Mouse (Mus musculus) thymus, postnatal 25 days (tissue): Measurements from ENCODE around the gene Eif2b1.
"Not testable (repeated sequence)": the region's sequence is repeated elsewhere in the genome, so short reads cannot be mapped to it uniquely, and the experiment has no call there.

ENCODE experiments used
- DNase-seq: peaks from one replicate; pipeline ENCODE4 v3.0.0; 2022

Eif2b1 gene

DNA sequence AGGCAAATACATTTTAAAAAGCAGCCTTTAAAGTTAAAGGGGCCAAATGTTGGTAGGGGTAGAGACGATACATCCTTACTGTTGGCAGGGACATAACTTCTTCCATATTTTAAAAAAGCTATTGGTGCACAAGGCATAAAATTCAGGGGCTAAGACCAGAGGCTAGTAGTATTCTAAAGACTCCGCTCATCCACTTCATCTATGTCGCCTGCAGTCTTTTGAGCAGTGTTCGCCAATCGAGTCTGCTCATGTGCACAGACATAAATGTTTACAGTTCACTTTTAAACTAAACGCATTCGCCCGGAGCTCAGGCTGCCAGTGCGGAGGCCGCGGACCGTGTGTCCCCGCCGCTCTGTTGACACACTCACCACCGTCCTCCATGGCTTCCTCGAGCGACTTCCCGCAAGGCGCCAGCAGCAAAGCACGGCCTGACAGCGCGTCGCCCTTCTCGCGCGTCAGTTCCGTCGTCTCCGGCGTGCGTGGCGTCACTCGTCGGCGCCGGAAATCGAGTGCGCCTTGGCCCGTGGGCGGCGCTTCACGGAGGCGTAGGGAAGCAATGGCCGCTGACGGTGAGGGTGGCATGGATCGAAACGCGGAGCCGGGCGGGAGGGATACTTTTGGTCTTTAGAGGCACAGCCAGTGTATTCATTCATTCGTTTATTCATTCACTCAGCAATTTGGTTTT is at the start of gene Eif2b1, which contains the start of gene Gtf2h3:
Eif2b1 (minus strand) TSS at position 499 of the 685 bp plus-strand sequence.
Gtf2h3 (plus strand) TSS at position 508 of the 685 bp plus-strand sequence.
- DNase-seq = peak; percentile 92

DNA sequence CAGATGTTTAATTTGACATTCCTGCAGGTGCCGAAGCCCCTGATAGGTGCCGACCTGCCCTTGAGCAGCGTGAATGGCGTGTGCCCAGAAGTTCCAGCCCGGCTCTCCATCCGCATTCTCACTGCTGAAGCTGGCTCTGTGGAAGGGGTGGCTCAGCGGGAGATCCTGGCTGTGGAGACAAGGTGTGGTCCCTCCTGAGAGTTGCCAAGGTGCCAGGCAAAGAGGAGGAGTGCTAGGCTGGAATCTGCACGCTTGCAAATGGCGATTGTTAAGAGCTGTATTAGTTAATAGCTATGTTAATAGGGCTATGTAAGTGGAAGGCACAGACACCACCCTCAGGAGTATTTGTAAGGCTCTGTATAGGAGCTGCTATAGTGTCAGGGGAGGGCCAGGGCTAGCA is 45.4 kb upstream of the Eif2b1 start:
- DNase-seq = no peak

DNA sequence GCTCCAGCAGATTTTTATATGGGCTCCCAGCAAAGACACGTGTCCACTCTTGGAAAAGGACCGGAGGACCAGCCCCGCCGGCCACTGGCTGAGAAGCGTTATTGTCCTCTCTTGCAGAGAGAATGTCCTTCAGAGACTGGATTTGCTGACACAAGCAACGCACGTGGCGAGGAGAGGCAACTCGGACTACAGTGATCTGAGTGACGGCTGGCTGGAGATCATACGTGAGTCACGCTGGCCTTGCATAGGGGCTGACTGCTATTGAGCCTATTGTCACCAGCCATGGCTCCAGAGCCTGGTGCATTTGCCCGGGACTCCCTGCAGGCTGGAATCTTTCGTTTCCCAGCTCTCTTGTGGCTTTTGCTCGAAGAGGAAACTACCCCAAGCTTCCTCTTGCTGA is 44.0 kb upstream of the Eif2b1 start:
- DNase-seq = no peak

DNA sequence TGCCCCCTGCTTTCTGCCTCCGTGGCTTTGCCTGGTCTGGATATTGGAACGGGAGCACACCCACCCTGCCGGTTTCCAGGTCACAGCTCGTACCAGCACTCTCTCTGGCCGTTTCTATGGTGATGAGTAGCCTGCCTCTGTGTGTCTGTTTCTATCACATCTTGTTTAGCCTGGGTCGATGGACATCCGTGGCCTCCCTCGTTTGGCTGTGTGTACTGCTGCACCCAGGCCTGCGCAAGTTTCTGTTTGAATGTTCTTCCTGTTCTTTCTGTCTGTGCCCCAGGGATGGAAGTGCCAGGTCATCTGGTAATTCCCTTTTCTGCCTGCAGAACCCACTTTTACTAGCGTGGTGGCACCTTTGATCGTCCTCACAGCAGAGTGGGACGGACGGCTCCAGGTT is 42.4 kb upstream of the Eif2b1 start:
- DNase-seq = no peak

DNA sequence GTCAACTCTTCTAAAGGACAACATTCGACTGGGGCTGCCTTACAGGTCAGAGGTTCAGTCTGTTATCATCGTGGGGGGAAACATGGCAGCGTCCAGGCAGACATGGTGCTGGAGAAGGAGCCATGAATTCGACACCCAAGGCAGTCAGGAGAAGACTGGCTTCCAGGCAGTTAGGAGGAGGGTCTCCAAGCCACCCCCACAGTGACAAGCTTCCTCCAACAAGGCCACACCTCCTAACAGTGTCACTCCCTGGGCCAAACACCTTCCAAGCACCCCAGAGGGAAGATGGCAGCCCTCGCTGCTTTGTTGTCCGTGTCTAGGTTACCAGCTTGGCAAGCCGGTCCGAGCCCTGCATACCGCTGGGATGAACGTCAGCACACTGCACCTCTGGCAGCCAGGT is 39.8 kb upstream of the Eif2b1 start:
- DNase-seq = no peak

DNA sequence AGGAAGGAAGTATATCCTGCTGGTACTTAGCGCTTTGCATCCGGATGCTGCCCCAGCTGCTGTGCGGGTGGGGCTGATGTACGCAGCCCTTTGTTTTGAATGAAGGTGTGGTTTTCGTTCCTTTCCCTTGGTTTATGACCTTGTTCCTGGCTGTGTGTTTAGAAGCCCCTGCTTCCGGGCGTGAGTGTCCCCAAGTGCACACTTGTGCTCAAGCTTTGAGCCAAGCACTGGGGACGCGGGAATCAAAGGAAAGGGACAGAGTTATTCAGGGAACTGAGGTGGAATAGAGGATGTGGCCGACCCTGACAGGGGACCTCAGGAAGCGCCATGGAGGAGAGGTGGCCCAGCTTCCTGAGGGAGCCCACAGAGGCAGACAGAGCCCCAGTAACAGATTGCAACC is 35.8 kb upstream of the Eif2b1 start:
- DNase-seq = peak; percentile 58

DNA sequence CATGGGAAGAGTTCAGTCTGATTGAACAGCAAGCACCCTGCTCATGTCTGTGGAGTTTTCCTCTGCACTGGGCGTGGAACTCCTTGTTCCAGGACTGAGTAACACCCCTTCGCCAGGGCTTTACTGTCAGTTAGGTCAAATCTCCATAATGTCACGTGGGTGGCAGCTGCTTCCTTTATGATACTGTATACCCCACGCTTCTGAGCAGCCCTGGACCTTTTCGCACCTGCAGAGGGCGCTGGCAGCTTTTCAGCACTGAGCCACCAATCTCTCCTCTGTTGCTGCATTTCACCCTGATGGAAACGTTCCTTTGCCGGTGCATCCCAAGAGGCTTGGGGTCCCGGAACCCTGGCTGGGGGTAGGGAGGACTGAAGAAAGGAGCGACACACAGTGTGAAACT is 32.0 kb upstream of the Eif2b1 start:
- DNase-seq = peak; percentile 65

DNA sequence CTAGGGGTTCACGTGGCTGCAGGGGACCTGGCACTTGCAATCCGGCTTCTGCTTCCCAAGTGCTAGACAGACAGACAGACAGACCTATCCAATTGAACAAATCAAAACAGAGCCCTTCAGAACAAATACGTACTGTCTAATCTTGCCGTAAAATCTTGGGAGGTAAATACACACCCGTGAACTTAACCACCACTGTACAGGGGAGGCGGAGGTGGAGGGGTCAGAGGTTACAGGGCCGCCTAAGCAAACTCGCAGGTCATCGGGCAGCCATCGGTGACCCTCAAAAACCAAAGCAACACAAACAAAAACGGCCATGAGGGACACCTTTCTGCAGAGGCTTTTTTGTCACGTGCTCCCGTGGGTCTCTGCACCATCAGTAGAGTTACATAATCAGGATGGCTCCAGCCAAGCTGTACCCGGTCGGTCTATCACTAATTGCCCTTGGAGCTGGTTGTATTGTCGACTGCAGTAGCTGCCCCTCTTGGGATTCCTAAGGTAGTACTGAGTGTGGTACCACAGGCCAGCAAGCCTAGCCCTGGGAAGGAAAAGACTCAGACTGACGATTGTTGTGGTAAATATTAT is 26.2 kb upstream of the Eif2b1 start:
- DNase-seq = no peak

DNA sequence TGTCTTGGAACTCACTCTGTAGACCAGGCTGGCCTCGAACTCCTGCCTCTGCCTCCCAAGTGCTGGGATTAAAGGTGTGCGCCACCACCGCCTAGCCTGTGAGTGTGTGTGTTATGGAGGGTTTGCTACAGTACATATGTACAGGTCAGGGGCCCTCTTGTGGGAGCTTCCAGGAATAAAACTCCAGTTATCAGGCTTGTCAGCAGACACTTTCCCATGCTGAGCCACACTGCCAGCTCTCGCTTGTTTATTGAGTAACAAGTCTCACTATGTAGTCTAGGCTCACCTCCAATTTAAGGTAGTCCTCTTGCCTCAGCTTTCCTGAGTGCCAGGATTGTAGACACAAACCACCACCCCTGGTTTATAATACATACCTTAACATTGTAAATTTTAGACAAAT is 25.4 kb upstream of the Eif2b1 start:
- DNase-seq = no peak

DNA sequence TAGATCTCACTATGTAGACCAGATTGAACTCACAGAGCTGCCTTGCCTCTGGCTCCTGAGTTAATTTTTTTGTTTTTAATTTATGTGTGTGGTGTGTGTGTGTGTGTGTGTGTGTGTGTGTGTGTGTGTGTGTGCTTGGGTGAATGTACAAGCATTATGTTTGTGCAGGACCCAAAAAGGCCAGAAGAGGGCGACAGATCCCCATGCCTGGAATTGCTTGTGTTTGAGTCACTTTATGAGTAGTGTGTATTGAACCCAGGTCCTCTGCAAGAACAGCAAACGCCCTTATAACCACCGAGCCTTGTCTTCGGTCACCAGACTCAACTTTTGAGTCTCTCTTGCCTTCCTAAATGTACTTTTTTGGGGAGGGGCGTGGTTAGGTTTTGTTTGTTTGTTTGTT is 23.4 kb upstream of the Eif2b1 start:
- DNase-seq = peak; percentile 78

DNA sequence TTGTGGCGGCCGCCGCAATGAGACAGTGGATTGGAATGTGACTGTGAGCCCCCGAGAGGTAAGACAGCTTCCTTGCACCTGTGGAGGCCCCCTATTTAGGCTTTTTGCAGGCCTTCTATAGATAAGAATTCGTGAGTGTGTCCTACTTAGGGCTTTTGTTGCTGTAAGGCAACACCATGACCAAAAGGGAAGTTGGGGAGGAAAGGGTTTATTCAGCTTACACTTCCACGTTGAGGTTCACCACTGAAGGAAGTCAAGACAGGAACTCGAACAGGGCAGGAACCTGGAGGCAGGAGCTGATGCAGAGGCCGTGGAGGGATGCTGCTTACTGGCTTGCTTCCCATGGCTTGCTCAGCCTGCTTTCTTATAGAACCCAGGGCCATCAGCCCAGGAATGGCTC is 20.8 kb upstream of the Eif2b1 start:
- not testable (repeated sequence) for DNase-seq

DNA sequence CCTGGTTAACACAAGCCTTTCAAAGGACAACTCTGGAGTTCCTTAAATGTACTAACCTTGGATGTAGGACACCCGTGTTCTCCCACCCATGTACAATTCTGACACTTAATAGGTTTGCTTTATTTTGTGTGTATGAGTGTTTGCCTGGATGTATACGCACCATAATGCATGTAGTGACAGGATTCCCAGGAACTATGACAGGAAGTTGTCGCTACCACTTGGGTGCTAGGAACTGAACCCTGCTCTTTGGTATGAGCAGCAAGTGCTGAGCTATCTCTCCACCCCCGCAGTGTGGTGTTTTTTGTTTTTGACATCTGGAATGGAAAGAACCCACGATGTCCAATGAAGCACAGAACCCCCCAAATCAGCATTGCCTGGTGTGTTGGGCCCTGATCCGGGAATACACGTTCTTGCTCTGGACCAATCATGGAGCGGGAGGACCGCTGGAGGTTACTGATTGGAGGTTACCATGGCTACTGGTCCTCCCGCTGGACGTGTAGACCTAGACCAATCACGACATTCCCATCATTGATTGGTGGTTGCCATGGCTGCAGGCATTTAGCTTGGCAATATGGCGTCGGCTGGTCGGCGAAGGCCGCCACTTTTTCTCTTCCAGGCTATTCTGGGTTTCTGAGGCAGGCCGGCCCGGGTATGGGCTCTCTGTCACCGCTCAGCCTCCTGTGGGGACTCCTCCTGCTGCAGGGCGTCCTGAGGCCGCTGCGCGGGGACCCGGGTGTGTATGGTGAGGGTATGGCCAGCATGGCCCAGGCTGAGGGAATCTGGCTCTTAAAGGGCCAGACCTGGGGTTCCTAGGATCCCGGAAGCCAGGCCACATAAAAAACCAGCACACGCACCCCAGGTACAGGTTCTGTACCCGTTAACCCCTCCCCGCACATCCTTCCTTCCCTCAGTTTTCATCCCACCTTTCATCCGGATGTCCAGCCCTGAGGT is 19.6 kb upstream of the Eif2b1 start:
- DNase-seq = peak; percentile 46

DNA sequence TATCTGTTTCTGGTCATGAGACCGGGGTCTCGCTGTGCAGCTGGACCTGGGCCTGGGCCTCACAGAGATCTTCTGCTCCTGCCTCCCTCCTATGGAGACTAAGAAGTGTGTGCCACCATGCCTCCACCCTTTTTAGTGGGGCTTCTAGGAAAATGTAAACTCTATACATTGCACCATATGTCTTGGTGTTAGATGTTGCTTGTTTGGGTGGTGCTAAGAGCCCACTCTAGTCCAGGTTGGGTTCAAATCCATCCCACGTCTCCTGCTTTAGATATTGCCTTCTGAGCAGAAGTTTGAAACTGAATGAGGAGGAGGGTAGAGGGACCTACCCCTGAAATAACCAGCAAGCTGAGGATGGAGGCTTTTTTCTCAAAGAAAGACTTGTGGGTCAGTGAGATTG is 13.8 kb upstream of the Eif2b1 start:
- DNase-seq = no peak

DNA sequence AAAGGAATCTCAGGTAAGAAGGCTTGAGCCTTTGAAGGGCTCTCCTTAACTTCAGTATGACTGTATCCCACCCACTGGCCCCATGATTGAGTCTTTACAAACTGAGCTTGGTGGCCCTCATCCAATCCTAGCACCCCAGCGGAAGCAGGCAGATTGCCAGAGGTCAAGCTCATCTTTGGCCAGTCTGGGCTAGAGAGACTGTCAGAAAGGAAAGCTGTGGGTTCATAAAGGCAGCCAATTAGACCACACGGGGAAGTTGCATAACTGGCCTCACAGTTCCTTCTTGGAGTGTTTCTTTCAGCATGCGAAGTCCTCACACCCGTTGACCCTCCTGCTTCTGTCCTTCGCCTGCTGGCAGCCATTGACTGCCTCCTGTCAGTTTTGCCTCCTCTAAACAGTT is 3.6 kb upstream of the Eif2b1 start:
- no peak for DNase-seq

DNA sequence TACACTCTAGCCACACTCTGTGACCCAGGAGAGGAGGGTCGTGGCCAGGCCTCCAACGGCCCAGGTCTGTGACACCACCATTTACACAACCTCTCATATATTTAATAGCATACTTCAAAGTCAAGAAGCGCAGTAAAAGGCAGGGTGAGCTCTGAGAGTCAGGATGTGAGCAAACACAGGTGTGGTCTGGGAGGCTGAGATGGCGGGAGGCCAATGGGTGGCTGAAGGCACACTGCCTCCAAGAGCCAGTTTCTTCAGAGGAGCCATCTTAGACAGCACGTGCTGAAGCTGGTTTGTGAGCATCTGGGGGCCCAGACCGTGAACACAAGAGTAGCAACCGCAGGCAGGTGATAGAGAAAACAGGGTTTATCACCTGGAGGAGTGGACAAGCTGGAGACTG is 3.5 kb downstream of the Eif2b1 start:
- no peak for DNase-seq

DNA sequence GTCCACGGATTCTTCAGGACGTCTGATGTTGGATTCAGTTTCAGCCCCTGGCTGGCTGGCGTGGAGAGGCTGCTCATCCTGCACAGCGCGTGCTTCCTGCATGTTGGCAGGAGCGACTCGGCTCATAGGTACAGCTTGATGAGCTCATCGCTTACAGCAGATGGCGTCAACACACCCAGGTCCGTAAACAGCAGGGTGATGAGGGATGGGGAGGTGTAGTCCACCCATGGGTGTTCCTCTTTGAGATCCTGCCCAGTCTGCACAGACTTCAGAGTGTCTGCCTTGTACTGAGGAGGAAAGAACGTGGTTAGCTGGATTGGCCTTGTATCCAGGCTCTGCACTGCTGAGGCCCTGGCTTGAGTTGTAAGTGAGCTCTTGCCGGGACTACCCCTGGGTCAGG is 7.9 kb downstream of the Eif2b1 start:
- DNase-seq = no peak

DNA sequence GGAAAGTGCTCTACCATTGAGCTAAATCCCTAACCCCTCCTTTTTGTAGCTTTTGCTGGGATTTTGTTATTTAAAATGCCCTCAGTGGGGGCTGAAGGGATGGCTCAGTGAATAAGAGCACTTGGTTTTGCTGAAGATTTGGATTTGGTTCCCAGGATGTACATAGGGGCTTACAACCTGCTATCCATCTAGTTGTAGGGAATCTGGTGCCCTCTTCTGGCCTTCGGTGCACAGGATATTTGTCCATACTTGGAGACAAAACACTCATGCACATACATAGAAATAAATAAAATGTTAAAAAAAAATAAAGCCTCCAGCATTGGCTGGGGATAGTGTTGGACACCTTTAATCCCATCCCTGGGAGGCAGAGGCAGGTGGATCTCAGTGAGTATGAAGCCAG is 23.8 kb downstream of the Eif2b1 start:
- peak; percentile 22 for DNase-seq

DNA sequence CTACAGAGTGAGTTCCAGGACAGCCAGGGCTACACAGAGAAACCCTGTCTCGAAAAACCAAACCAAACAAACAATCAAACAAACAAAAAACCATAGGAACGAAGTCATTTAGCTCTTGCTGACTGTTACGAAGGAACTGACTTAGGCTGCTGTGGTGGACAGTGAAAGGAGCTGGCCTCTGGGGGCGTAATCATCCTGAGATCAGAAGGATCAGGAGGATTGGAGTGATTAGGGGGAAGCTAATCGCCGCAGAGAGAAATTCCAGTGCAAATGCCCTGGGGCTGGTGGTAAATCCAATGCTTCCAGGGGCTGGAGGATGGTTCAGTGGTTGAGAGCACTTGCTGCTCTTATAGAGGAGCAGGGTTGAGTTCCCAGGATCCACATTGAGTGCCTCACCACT is 25.3 kb downstream of the Eif2b1 start:
- no peak for DNase-seq

DNA sequence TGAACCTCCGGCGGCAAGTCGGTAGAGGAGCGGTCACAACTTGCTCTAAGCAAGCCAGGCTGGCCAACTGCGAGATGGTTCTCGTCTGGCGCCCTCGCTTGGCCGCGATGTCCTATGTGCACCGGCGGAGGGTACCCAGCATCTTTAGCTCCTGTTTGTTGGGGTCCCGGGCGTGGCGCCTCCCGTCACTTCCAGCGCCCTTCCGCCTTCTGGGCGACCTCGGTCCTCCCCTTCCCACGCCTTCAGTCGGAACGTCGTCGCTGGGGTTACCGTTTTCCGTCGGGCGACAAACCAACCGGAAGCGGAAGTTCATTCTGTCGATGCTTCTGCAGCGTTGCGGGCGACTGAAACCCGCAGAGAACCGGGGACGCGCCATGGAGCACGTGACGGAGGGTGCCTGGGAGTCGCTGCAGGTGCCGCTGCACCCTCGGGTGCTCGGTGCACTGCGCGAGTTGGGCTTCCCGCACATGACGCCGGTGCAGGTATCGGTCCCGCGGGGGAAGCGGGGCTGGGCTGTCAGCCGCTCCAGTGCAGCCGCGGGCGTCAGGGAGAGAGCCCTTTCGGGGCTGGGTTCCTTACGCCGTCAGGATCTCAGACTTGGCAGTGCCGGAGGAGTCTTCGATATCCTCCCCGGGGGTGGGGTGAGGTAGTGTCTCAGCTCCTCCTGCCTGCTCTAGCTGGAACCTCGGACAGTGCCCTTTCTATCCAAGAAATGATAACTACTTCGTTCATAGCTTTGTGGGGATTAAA is 26.2 kb downstream of the Eif2b1 start, which contains the start of gene Ddx55:
Ddx55 (plus strand) TSS at position 307 of the 750 bp plus-strand sequence.
- peak; percentile 93 for DNase-seq

DNA sequence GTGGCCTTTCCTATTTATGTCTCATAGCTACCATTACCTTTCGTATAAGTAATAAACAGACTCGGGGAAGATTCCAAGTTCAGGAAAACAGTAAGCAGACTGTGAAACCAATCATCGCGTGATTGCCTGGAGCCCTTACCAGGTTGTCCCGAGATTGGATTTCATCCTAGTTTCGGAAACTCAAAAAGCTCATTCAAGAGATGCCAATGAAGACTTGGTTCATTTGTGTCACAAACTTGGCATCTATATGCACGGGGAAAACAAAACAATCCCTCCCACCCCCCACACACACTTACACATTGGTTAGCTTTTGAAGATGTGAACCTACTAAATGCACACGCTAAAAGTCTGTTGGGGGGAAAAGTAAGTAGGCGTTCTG is 26.8 kb downstream of the Eif2b1 start:
- DNase-seq = no peak

DNA sequence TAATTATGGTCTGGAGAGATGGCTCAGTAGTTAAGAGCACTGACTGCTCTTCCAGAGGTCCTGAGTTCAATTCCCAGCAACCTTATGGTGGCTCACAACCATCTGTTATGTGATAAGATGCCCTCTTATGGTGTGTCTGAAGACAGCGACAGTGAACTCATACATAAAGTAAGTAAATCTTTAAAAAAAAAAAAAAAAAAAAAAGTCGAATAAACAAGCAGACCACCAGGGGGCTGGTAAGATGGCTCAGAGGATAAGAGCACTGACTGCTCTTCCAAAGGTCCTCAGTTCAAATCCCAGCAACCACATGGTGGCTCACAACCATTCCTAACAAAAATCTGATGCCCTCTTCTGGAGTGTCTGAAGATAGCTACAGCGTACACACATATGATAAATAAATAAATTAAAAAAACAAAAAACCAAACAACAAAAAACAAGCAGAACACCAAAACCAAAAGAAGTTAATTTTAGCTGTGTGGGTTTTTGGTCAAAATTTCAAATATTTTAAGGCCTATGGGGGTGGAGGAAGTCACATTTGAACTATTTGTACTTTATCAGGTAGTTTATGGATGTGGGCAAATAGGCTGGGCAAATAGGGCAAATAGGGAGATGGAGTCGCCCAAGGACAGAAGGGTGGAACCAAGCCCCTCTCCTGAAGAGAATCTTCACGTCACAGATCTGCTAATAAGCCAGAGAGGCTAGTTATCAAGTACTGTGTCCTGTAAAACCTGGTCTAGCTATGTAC is 27.4 kb downstream of the Eif2b1 start:
- DNase-seq = not testable (repeated sequence)

DNA sequence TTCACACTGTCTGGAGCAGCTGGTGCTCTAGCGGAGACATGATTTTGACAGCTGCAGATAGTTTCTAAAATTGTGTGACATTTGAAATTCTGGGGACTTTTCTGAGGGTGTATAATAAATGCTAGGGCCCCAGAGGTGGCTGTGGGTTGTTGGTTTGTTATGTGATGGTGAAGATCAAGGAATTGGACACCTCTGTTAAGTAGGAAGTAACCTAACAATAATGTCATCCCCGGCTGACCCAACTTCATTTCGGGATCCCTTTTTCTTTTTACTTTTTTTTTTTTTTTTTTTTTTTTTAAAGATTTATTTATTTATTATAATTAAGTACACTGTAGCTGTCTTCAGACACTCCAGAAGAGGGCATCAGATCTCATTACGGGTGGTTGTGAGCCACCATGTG is 28.2 kb downstream of the Eif2b1 start:
- DNase-seq = not testable (repeated sequence)
